ENCODE assay signal across 22 mouse cellular contexts in genomic region chr17:44449915-44450471, GRCm38 (mm10).
A peak's percentile ranks its signal among the peaks of the same experiment; 100 is the strongest.
DNase-seq lines count a peak whose midpoint lies in the region; ATAC-seq and TF ChIP-seq lines count a peak whose summit lies in the region.
"Had no signal": no experiment of that assay in that cellular context is flagged by ENCODE, and none has a peak within 500 bp of the region (broad histone marks: within the 10 kb centered on the region; RNA-seq: fewer than 3 reads in every experiment).

No protein-coding gene starts in this region.

- DNase-seq in intestine, embryonic 14.5 days (ENCODE audit: low spot score): no peak
- no peak for DNase-seq in lung, postnatal 0 days (ENCODE audit: low spot score)
- DNase-seq in right cerebral cortex, postnatal 25 days: no peak
- DNase-seq: adrenal gland, adult 2 months; adrenal gland, postnatal 10 days; cerebellum, adult 11 months; cerebellum, adult 18-20 months; cerebellum, adult 8-10 months; cerebellum, adult 9-11 months; cerebellum, postnatal 14 days; cerebellum, postnatal 36 days; embryo, embryonic 11 days had no signal

- WGBS in intestine, embryonic 14.5 days: 31% methylated on average over 9 of the region's 9 CpGs
- 41% methylated on average over 9 of the region's 9 CpGs for WGBS in intestine, postnatal 0 days
- 38% methylated on average over 9 of the region's 9 CpGs for WGBS in intestine, embryonic 15.5 days
- WGBS in intestine, embryonic 16.5 days: 41% methylated on average over 9 of the region's 9 CpGs
- 49% methylated on average over 9 of the region's 9 CpGs for WGBS in lung, postnatal 0 days

- H3K27me3 ChIP-seq in intestine, embryonic 14.5 days (replicated peaks; ENCODE audit: control insufficient read depth, insufficient read depth, low read length): no peaks in the 10 kb centered on the region
- no peaks in the 10 kb centered on the region for H3K27me3 ChIP-seq in intestine, postnatal 0 days (replicated peaks; ENCODE audit: control insufficient read depth, insufficient read depth, low read length)
- no peaks in the 10 kb centered on the region for H3K27me3 ChIP-seq in intestine, embryonic 15.5 days (replicated peaks)
- H3K27me3 ChIP-seq in intestine, embryonic 16.5 days (replicated peaks; ENCODE audit: control insufficient read depth, insufficient read depth, low read length): no peaks in the 10 kb centered on the region
- H3K27me3 ChIP-seq in lung, postnatal 0 days (replicated peaks; ENCODE audit: insufficient read depth, low read length): no peaks in the 10 kb centered on the region

- no peak overlapping the region for H3K4me3 ChIP-seq in intestine, embryonic 14.5 days (ENCODE audit: low read depth, low read length)
- H3K4me3 ChIP-seq in intestine, postnatal 0 days (ENCODE audit: low read depth, low read length): no peak overlapping the region
- no peak overlapping the region for H3K4me3 ChIP-seq in intestine, embryonic 15.5 days (replicated peaks)
- H3K4me3 ChIP-seq in intestine, embryonic 16.5 days (ENCODE audit: low read length): no peak overlapping the region
- no peak overlapping the region for H3K4me3 ChIP-seq in lung, postnatal 0 days (ENCODE audit: low read depth, low read length)
- H3K4me3 ChIP-seq: embryonic facial prominence, embryonic 13.5 days; embryonic facial prominence, embryonic 15.5 days; erythroblast, embryonic 14.5 days; forebrain, embryonic 10.5 days; forebrain, embryonic 12.5 days had no signal

- TF ChIP-seq CTCF in intestine, postnatal 0 days (IDR thresholded peaks at IDR 0.05; ENCODE audit: low read depth): no peak
- no peak for TF ChIP-seq CTCF in lung, postnatal 0 days (IDR thresholded peaks at IDR 0.05)

- H3K27ac ChIP-seq in intestine, embryonic 14.5 days (ENCODE audit: low read depth): no peak overlapping the region
- no peak overlapping the region for H3K27ac ChIP-seq in intestine, postnatal 0 days (ENCODE audit: low read depth, low read length)
- H3K27ac ChIP-seq in intestine, embryonic 15.5 days: no peak overlapping the region
- no peak overlapping the region for H3K27ac ChIP-seq in intestine, embryonic 16.5 days (ENCODE audit: low read length)
- H3K27ac ChIP-seq in lung, postnatal 0 days (ENCODE audit: low read length): no peak overlapping the region
- H3K27ac ChIP-seq: embryonic facial prominence, embryonic 13.5 days; embryonic facial prominence, embryonic 15.5 days; forebrain, embryonic 10.5 days; forebrain, embryonic 12.5 days had no signal

- no peaks in the 10 kb centered on the region for H3K36me3 ChIP-seq in intestine, embryonic 14.5 days (ENCODE audit: control insufficient read depth, insufficient read depth, low read length)
- no peaks in the 10 kb centered on the region for H3K36me3 ChIP-seq in intestine, postnatal 0 days (ENCODE audit: control insufficient read depth, insufficient read depth)
- H3K36me3 ChIP-seq in intestine, embryonic 15.5 days: no peaks in the 10 kb centered on the region
- no peaks in the 10 kb centered on the region for H3K36me3 ChIP-seq in intestine, embryonic 16.5 days (ENCODE audit: control insufficient read depth, insufficient read depth, low read length)
- no peaks in the 10 kb centered on the region for H3K36me3 ChIP-seq in lung, postnatal 0 days (ENCODE audit: insufficient read depth, low read length)
- H3K36me3 ChIP-seq: embryonic facial prominence, embryonic 13.5 days; embryonic facial prominence, embryonic 15.5 days; forebrain, embryonic 10.5 days; forebrain, embryonic 12.5 days had no signal

- H3K9me3 ChIP-seq in intestine, embryonic 14.5 days (ENCODE audit: control insufficient read depth, low read length): no peaks in the 10 kb centered on the region
- H3K9me3 ChIP-seq in intestine, postnatal 0 days (ENCODE audit: control insufficient read depth): no peaks in the 10 kb centered on the region
- H3K9me3 ChIP-seq in intestine, embryonic 15.5 days: no peaks in the 10 kb centered on the region
- H3K9me3 ChIP-seq in intestine, embryonic 16.5 days (ENCODE audit: control insufficient read depth, low read length): no peaks in the 10 kb centered on the region
- no peaks in the 10 kb centered on the region for H3K9me3 ChIP-seq in lung, postnatal 0 days (ENCODE audit: low read length)
- H3K9me3 ChIP-seq: embryonic facial prominence, embryonic 13.5 days; embryonic facial prominence, embryonic 15.5 days; forebrain, embryonic 10.5 days; forebrain, embryonic 12.5 days had no signal

- no peak overlapping the region for H3K9ac ChIP-seq in intestine, embryonic 14.5 days (ENCODE audit: low read length)
- no peak overlapping the region for H3K9ac ChIP-seq in intestine, postnatal 0 days (ENCODE audit: low read depth, low read length)
- no peak overlapping the region for H3K9ac ChIP-seq in intestine, embryonic 15.5 days
- no peak overlapping the region for H3K9ac ChIP-seq in intestine, embryonic 16.5 days (ENCODE audit: low read depth, low read length)
- no peak overlapping the region for H3K9ac ChIP-seq in lung, postnatal 0 days (replicated peaks; ENCODE audit: low read depth)
- H3K9ac ChIP-seq: embryonic facial prominence, embryonic 13.5 days; embryonic facial prominence, embryonic 15.5 days; forebrain, embryonic 12.5 days had no signal

- ATAC-seq in intestine, embryonic 14.5 days (replicated peaks; ENCODE audit: low FRiP score, low TSS enrichment, low read depth): peak; percentile 66; the same call in 1 of the 2 replicates
- no peak for ATAC-seq in intestine, postnatal 0 days
- peak; percentile 36; the same call in 1 of the 2 replicates for ATAC-seq in intestine, embryonic 15.5 days
- ATAC-seq in intestine, embryonic 16.5 days: peak; percentile 48; the same call in 1 of the 2 replicates
- no peak for ATAC-seq in lung, postnatal 0 days
- ATAC-seq: forebrain, embryonic 14.5 days; forebrain, embryonic 16.5 days had no signal

- TF ChIP-seq EP300 in lung, postnatal 0 days (IDR thresholded peaks at IDR 0.05): no peak

- H3K4me1 ChIP-seq in intestine, embryonic 14.5 days (replicated peaks; ENCODE audit: control insufficient read depth, insufficient read depth, low read length): peaks cover 4% of the 10 kb centered on the region; the same call in 1 of the 2 replicates
- no peaks in the 10 kb centered on the region for H3K4me1 ChIP-seq in intestine, postnatal 0 days (replicated peaks; ENCODE audit: control insufficient read depth, insufficient read depth, low read length)
- no peaks in the 10 kb centered on the region for H3K4me1 ChIP-seq in intestine, embryonic 15.5 days (replicated peaks)
- H3K4me1 ChIP-seq in intestine, embryonic 16.5 days (ENCODE audit: control insufficient read depth, insufficient read depth, low read length): no peaks in the 10 kb centered on the region; the same call in 1 of the 2 replicates
- H3K4me1 ChIP-seq in lung, postnatal 0 days (ENCODE audit: insufficient read depth, low read depth, low read length): no peaks in the 10 kb centered on the region
- H3K4me1 ChIP-seq: embryonic facial prominence, embryonic 13.5 days; embryonic facial prominence, embryonic 15.5 days; forebrain, embryonic 10.5 days; forebrain, embryonic 12.5 days had no signal

- no peak overlapping the region for H3K4me2 ChIP-seq in intestine, embryonic 14.5 days (ENCODE audit: low read length)
- no peak overlapping the region for H3K4me2 ChIP-seq in intestine, postnatal 0 days (replicated peaks; ENCODE audit: low read depth)
- H3K4me2 ChIP-seq in intestine, embryonic 15.5 days (replicated peaks): no peak overlapping the region
- H3K4me2 ChIP-seq in intestine, embryonic 16.5 days (ENCODE audit: low read depth, low read length): no peak overlapping the region
- no peak overlapping the region for H3K4me2 ChIP-seq in lung, postnatal 0 days (replicated peaks; ENCODE audit: low read depth, low read length)
- H3K4me2 ChIP-seq: embryonic facial prominence, embryonic 13.5 days; embryonic facial prominence, embryonic 15.5 days; forebrain, embryonic 12.5 days had no signal

Comparison
In these comparisons a context has a peak if more than half of its experiments do, and no peak if none do; other contexts are left out.
1. ATAC-seq: peak in intestine, embryonic 14.5 days (single experiment), intestine, embryonic 15.5 days (single experiment) and intestine, embryonic 16.5 days (single experiment); none in intestine, postnatal 0 days (single experiment) and lung, postnatal 0 days (single experiment).